Mouse (Mus musculus): ENCODE results near the gene Pitpnm1.

DNA sequence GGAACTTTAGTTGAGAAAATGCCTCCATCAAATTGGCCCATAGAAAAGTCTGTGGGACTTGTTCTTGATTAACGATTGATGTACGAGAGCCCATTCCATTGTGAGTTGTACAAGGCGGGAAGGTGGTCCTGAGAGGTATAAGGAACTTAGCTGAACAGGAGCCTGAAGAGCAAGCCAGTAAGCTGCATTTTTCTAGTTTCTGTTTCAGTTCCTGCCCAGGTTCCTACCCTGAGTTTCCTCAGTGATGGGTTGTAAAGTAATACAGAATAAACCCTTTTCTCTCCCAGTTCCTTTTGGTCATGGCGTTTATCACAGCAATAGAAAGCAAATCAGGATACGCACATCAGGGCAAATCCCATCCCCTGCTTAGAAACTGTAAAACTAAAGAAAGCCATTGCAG, 38.1 kb downstream of the Pitpnm1 start:
- TF ChIP-seq EP300 (IDR thresholded peaks at IDR 0.05) (no peak), CTCF (IDR thresholded peaks at IDR 0.05) (no peak)

All from lung, postnatal 0 days (tissue).